Mouse (Mus musculus): Measurements from ENCODE around the gene Cnnm2. TPM values are rescaled to one million over a fixed set of nuclear protein-coding genes. Genes with fewer than 3 reads are reported as not detected.

Gene Cnnm2
- polyA plus RNA-seq, 1 experiment from 2014 or later, result 7.8 TPM

- no peak for ATAC-seq (ENCODE audit: low FRiP score)
- Histone ChIP-seq H3K4me2 (no peak overlapping the region), H3K9ac (replicated peaks) (no peak overlapping the region), H3K36me3 (peaks cover 66% of the 10 kb centered on the region), H3K4me3 (replicated peaks) (no peak overlapping the region), H3K27ac (replicated peaks) (no peak overlapping the region), H3K4me1 (no peaks in the 10 kb centered on the region), H3K27me3 (replicated peaks) (no peaks in the 10 kb centered on the region), H3K9me3 (replicated peaks) (no peaks in the 10 kb centered on the region)
- 95% methylated on average over 8 of the region's 8 CpGs for WGBS
Measured at GRCm38 (mm10) chr19:46890657-46891056, 129.3 kb downstream of the Cnnm2 start.

DNA sequence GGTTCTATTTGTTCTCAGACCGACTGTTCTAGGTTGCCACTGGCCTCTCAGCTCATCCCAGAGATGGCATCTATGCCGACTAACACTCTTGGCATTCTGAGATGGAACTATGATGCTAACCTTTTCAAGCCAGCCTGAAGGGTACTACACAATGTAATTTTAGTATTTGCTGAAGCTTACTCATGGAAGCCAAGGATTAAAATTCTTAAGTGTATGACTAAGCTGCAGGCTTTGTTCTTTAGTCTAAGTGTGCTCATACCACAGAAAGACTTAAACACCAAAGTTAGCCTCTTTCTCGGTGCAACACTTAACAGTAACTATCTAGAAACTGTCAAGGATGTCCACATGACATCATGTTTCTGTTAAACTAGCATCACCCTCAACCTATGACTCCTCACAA is 131.5 kb downstream of the Cnnm2 start:
- Histone ChIP-seq H3K9ac (replicated peaks) (no peak overlapping the region), H3K36me3 (peaks cover 60% of the 10 kb centered on the region), H3K27ac (replicated peaks) (no peak overlapping the region), H3K9me3 (replicated peaks) (no peaks in the 10 kb centered on the region), H3K4me2 (no peak overlapping the region), H3K4me3 (replicated peaks) (no peak overlapping the region), H3K27me3 (replicated peaks) (no peaks in the 10 kb centered on the region), H3K4me1 (no peaks in the 10 kb centered on the region)
- 90% methylated on average over 3 of the region's 3 CpGs for WGBS
- ATAC-seq (ENCODE audit: low FRiP score), result no peak

DNA sequence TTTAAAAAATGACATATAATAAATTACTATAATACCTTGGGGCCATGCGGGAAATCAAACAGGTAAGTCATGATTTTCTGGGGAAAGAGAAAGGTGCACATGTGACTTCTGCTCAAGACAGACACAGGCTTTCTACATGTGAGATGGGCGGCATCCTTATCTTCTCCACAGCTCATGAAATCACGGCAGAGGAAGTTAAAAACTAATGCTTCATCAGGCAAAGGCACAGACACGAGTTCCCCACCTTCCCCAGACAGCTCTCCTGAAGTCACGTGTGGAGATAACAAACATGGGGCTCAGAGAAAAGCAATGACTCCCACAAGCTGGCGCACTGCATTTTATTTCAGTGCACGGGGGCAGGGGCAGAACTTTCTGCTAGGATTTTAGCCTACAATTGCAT is 132.1 kb downstream of the Cnnm2 start:
- peaks cover 63% of the 10 kb centered on the region for H3K36me3 ChIP-seq

GRCm38 (mm10) chr19:46897135-46897534 is 135.7 kb downstream of the Cnnm2 start:
- H3K9ac ChIP-seq (replicated peaks), result no peak overlapping the region
- H3K27ac ChIP-seq (replicated peaks), result no peak overlapping the region
- no peaks in the 10 kb centered on the region for H3K9me3 ChIP-seq (replicated peaks)
- no peak overlapping the region for H3K4me3 ChIP-seq (replicated peaks)
- 89% methylated on average over 3 of the region's 3 CpGs for WGBS
- H3K4me1 ChIP-seq, result no peaks in the 10 kb centered on the region
- no peaks in the 10 kb centered on the region for H3K27me3 ChIP-seq (replicated peaks)
- no peak for ATAC-seq (ENCODE audit: low FRiP score)
- peaks cover 30% of the 10 kb centered on the region for H3K36me3 ChIP-seq
- no peak overlapping the region for H3K4me2 ChIP-seq

More for the DNA sequence above, 132.1 kb downstream of the Cnnm2 start:
- H3K4me3 ChIP-seq (replicated peaks), result no peak overlapping the region
- H3K4me1 ChIP-seq, result no peaks in the 10 kb centered on the region
- no peak for ATAC-seq (ENCODE audit: low FRiP score)
- no peaks in the 10 kb centered on the region for H3K27me3 ChIP-seq (replicated peaks)
- WGBS, result 89% methylated on average over 7 of the region's 7 CpGs
- H3K9me3 ChIP-seq (replicated peaks), result no peaks in the 10 kb centered on the region
- H3K27ac ChIP-seq (replicated peaks), result no peak overlapping the region
- no peak overlapping the region for H3K9ac ChIP-seq (replicated peaks)
- no peak overlapping the region for H3K4me2 ChIP-seq

DNA sequence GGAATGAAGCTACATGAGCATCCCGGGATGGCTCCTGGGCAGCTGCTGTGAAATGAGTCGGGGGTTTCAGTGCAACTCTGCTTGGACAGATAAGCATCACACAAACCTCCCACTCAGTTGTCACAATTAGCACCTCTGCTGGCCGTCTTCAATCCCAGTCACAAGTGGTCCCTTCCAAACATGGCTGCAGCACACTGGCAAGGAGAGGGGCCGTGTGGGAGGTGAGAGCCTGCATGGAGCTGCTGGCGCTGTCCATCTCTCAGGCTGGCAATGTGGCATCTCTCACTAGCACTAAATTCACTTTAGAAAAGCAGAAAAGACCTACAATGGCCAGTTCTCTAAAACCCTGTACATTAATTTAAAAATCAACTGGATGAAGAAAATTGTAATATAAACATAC is 136.8 kb downstream of the Cnnm2 start:
- H3K27me3 ChIP-seq (replicated peaks), result no peaks in the 10 kb centered on the region
- H3K4me1 ChIP-seq, result no peaks in the 10 kb centered on the region
- H3K9me3 ChIP-seq (replicated peaks), result no peaks in the 10 kb centered on the region
- H3K9ac ChIP-seq (replicated peaks), result no peak overlapping the region
- peaks cover 23% of the 10 kb centered on the region for H3K36me3 ChIP-seq
- no peak overlapping the region for H3K4me2 ChIP-seq
- no peak overlapping the region for H3K27ac ChIP-seq (replicated peaks)
- ATAC-seq (ENCODE audit: low FRiP score), result no peak
- WGBS, result 92% methylated on average over 5 of the region's 5 CpGs
- no peak overlapping the region for H3K4me3 ChIP-seq (replicated peaks)

DNA sequence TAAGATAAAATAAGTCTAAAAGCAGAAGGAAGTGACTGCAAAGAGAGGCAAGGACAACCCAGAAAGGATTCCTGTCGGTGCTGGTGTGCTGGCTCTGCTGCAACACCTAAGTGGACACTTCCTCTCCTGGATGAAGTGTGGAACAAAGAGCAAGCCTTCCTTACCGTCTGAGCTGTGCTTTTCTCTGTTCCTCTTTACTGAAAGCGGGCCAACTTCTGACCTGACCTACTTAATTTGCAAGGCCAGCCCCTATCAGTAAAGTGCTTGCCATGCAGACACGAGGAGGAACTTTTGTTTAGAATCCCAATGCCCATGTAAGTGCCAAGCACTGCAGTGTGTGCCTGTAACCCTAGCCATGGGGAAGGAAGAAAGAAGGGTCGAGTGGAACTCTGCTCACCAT is 137.9 kb downstream of the Cnnm2 start:
- 63% methylated on average over 5 of the region's 5 CpGs for WGBS
- no peak overlapping the region for H3K4me3 ChIP-seq (replicated peaks)
- H3K9me3 ChIP-seq (replicated peaks), result no peaks in the 10 kb centered on the region
- H3K4me2 ChIP-seq, result no peak overlapping the region
- H3K27ac ChIP-seq (replicated peaks), result no peak overlapping the region
- peaks cover 21% of the 10 kb centered on the region for H3K36me3 ChIP-seq
- no peak overlapping the region for H3K9ac ChIP-seq (replicated peaks)
- H3K27me3 ChIP-seq (replicated peaks), result no peaks in the 10 kb centered on the region
- ATAC-seq (ENCODE audit: low FRiP score), result no peak
- no peaks in the 10 kb centered on the region for H3K4me1 ChIP-seq

DNA sequence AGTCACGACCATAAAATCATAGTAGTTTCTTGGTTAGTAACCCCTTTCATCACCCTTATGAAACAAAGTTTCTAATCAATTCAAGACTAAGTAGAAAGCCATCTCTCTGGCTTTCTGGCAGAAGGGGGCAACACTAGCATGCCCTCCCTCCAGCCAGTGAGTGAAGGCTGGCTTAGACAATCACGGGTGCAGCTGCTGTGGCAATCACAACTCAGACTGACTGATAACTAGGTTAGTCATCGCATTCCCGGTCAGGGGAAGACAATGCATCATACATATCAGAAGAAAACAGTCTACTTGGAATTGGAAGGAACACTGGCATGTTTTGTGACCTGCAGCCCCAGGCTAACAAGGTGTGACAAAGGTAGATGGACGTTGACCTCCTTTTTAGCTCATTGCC is 138.5 kb downstream of the Cnnm2 start:
- Histone ChIP-seq H3K27me3 (replicated peaks) (no peaks in the 10 kb centered on the region), H3K27ac (replicated peaks) (no peak overlapping the region), H3K4me3 (replicated peaks) (no peak overlapping the region), H3K9ac (replicated peaks) (no peak overlapping the region), H3K4me1 (no peaks in the 10 kb centered on the region), H3K4me2 (no peak overlapping the region), H3K9me3 (replicated peaks) (no peaks in the 10 kb centered on the region), H3K36me3 (peaks cover 20% of the 10 kb centered on the region)
- ATAC-seq (ENCODE audit: low FRiP score), result no peak
- whole genome bisulfite sequencing, result 84% methylated on average over 5 of the region's 5 CpGs

- Histone ChIP-seq H3K9me3 (replicated peaks) (no peaks in the 10 kb centered on the region), H3K9ac (replicated peaks) (no peak overlapping the region), H3K36me3 (peaks cover 20% of the 10 kb centered on the region), H3K27ac (replicated peaks) (no peak overlapping the region), H3K27me3 (replicated peaks) (no peaks in the 10 kb centered on the region), H3K4me1 (no peaks in the 10 kb centered on the region), H3K4me2 (no peak overlapping the region), H3K4me3 (replicated peaks) (no peak overlapping the region)
- 91% methylated on average over 6 of the region's 6 CpGs for WGBS
- no peak for ATAC-seq (ENCODE audit: low FRiP score)
Measured at GRCm38 (mm10) chr19:46900786-46901185, 139.4 kb downstream of the Cnnm2 start.

DNA sequence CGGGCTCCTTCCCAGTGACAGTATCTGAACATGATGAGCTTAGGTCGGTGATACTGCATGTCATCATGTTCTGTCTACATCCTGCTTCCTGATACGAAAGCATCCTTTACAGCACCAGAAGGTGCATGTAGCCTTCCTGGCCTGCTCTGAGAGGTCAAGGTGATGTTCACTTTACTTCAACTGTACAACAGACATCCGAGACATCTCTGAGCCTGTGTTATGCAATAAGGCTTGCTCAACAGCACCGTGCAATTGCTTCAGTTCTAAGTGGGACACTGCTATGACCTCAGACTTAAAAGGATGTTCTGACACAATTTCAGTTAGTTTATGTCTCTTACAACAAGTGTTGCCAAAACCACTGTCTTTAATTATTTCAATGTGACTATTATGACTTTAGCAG is 139.9 kb downstream of the Cnnm2 start:
- ATAC-seq (ENCODE audit: low FRiP score), result no peak
- no peak overlapping the region for H3K27ac ChIP-seq (replicated peaks)
- WGBS, result 87% methylated on average over 5 of the region's 5 CpGs
- no peaks in the 10 kb centered on the region for H3K27me3 ChIP-seq (replicated peaks)
- peaks cover 17% of the 10 kb centered on the region for H3K36me3 ChIP-seq
- no peak overlapping the region for H3K4me3 ChIP-seq (replicated peaks)
- no peak overlapping the region for H3K4me2 ChIP-seq
- H3K9ac ChIP-seq (replicated peaks), result no peak overlapping the region
- no peaks in the 10 kb centered on the region for H3K9me3 ChIP-seq (replicated peaks)
- no peaks in the 10 kb centered on the region for H3K4me1 ChIP-seq

DNA sequence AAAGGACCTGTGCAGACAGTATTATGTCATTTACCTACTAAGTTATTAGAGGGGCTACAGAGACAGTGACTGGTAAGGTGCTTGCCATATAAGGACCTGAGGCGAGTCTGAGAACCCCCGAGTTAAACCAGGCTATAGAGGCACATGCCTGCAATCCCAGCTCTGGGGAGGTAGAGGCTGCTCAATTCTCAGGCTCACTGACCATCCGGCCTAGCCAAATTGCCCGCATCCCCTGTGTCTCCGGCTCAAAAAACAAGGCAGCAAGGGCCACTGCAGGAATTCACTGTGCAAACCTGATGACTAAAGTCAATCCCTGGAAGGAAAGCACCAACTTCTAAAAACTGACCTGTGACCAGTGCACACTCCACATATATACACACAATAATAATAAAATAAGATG is 142.0 kb downstream of the Cnnm2 start:
- ATAC-seq (ENCODE audit: low FRiP score), result no peak
- Histone ChIP-seq H3K27me3 (replicated peaks) (no peaks in the 10 kb centered on the region), H3K27ac (replicated peaks) (no peak overlapping the region), H3K4me3 (replicated peaks) (no peak overlapping the region), H3K36me3 (peaks cover 3% of the 10 kb centered on the region; the same call in 1 of the 2 replicates), H3K4me2 (no peak overlapping the region), H3K9ac (replicated peaks) (no peak overlapping the region), H3K4me1 (no peaks in the 10 kb centered on the region), H3K9me3 (replicated peaks) (no peaks in the 10 kb centered on the region)
- 92% methylated on average over 5 of the region's 5 CpGs for WGBS

GRCm38 (mm10) chr19:46904907-46905306 is 143.5 kb downstream of the Cnnm2 start:
- no peak for ATAC-seq (ENCODE audit: low FRiP score)
- WGBS, result 93% methylated on average over 1 of the region's 1 CpGs

GRCm38 (mm10) chr19:46905383-46905782 is 144.0 kb downstream of the Cnnm2 start:
- Histone ChIP-seq H3K27me3 (replicated peaks) (no peaks in the 10 kb centered on the region), H3K4me3 (replicated peaks) (no peak overlapping the region), H3K9me3 (replicated peaks) (no peaks in the 10 kb centered on the region), H3K36me3 (no peaks in the 10 kb centered on the region), H3K27ac (replicated peaks) (no peak overlapping the region), H3K4me1 (0 out of 2 replicates have a peak, but pooled peaks cover 6% of the 10 kb centered on the region), H3K9ac (replicated peaks) (no peak overlapping the region), H3K4me2 (no peak overlapping the region)
- no peak for ATAC-seq (ENCODE audit: low FRiP score)

More at GRCm38 (mm10) chr19:46904907-46905306, 143.5 kb downstream of the Cnnm2 start:
- no peak overlapping the region for H3K9ac ChIP-seq (replicated peaks)
- no peaks in the 10 kb centered on the region for H3K36me3 ChIP-seq
- no peaks in the 10 kb centered on the region for H3K9me3 ChIP-seq (replicated peaks)
- H3K27ac ChIP-seq (replicated peaks), result no peak overlapping the region
- H3K27me3 ChIP-seq (replicated peaks), result no peaks in the 10 kb centered on the region
- H3K4me1 ChIP-seq, result 0 out of 2 replicates have a peak, but pooled peaks cover 6% of the 10 kb centered on the region
- no peak overlapping the region for H3K4me2 ChIP-seq
- H3K4me3 ChIP-seq (replicated peaks), result no peak overlapping the region

DNA sequence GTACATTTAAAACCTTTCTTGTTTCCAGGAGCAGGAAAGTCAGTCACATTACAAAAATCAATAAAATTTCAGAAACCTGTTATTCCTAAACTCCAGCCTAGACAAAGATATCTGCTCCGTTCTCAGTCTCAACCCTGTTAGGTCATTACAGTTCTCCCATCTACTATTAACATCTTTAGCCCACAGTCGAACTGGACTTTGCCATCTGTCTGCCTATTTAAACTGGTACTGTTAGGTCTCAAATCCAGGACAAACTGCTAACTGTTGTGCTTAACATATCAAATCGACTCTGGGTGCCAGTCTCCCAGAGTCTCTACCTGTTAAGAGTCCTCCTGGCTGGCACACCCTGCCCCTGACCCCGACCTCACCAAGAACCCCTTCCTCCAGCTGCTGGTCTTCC is 144.6 kb downstream of the Cnnm2 start:
- Histone ChIP-seq H3K36me3 (no peaks in the 10 kb centered on the region), H3K4me2 (no peak overlapping the region), H3K27me3 (replicated peaks) (no peaks in the 10 kb centered on the region), H3K9ac (replicated peaks) (no peak overlapping the region), H3K9me3 (replicated peaks) (no peaks in the 10 kb centered on the region), H3K4me3 (replicated peaks) (no peak overlapping the region), H3K27ac (replicated peaks) (no peak overlapping the region), H3K4me1 (0 out of 2 replicates have a peak, but pooled peaks cover 6% of the 10 kb centered on the region)
- ATAC-seq (ENCODE audit: low FRiP score), result no peak
- 85% methylated on average over 4 of the region's 4 CpGs for WGBS

All from neural tube, embryonic 15.5 days (tissue).